Mouse (Mus musculus) neural tube, embryonic 10.5 days (tissue): Measurements from ENCODE around the gene Arfip1.
"Not testable (repeated sequence)": the region's sequence is repeated elsewhere in the genome, so short reads cannot be mapped to it uniquely, and the experiment has no call there.

Source experiments
- DNase-seq: peaks from one replicate; pipeline ENCODE4 v3.0.0-alpha.2; 2017; ENCODE audit warnings: low spot score; ENCODE audit errors: extremely low spot score

Gene Arfip1

DNA sequence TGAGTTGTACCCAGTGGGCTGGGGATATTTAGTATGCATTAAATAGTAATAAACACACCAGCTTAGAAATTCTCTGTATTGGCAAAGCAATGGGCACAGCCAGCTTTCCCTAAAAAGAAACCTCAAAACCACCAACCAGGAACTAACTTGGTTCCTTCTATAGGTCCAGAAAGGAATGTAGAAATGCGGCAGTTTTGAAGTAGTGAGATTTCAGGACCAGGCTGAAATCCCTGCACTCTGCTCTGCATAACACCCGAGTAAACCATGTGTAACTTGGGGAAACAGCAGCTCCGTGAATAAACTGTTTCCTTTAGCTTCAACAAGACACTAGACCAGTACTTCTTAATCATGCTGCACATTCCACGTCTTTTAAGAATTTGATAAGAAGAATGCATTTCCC, 1.7 kb downstream of the Arfip1 start:
- no peak for DNase-seq

DNA sequence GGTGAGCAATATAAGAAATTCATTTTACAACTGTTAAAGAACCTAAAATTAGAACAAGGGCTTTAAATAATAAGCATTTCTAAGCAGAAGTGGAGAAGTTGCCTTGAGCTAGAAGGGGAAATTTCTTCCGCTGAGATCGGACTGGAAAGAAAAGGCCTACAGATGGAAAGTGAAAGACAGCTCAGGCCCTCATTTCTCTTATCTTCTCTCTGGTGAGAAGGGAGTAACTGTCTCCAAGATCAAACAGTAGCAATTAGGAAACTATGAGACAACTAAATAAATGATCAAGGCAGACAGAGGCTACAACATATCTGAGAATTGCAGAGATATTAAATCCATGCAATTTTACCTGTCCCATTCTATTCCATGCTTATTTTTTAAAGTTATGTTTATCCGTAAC, 11.9 kb downstream of the Arfip1 start:
- no peak for DNase-seq

DNA sequence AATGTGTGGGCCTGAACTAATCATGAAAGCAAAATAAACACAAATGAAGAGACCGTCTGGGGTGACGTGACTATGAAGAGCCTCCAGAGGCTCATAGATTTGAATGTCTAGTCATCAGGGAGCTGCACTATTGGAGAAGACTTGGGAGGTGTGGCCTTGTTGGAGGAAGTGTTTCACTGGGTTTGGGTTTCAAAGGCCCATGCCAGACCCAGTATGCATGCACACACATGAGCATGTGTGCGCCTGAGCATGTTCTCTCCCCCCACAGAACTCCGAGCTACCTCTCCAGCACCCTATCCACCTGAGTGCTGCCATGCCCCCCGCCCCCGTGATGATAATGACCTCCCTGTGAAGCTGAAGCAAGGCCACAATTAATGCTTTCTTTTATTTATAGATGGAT, 12.8 kb downstream of the Arfip1 start:
- no peak for DNase-seq

DNA sequence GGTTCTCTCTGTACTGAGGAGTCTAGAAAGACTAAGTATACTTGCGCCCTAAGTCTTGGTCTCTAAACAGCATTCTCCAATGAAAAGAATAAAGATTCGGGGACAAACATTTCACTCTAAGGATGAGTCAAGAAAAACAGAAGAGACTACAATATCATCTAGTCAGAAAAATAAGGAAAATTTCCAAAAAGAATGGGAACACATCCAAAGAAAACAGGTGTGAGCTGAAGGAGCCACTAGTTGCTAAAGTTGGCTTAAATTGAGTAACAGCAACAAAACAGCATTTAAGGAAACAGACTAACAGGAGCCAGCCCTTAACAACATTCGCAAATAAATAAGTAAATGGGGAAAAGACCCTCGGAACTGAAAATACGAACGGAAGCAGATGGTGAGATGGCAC, 13.9 kb downstream of the Arfip1 start:
- no peak for DNase-seq

DNA sequence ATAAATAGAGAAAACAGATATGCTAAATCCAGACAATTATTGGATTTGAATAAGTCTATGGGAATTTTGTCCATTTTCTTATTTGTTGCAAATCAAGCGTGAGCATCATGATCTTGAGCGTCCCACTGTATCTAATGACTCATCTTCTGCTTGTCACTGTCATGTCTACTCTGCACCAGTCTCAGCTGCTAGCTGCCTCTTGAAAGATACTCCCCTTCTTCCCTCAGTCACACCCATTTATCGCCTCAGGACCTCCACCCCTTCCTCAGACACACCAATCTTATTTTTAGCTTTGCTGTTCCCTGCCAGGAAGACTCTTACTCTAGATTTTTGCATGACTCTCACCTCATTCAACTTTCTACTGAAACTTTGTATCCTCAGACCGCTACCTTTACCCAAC, 19.0 kb downstream of the Arfip1 start:
- no peak for DNase-seq

DNA sequence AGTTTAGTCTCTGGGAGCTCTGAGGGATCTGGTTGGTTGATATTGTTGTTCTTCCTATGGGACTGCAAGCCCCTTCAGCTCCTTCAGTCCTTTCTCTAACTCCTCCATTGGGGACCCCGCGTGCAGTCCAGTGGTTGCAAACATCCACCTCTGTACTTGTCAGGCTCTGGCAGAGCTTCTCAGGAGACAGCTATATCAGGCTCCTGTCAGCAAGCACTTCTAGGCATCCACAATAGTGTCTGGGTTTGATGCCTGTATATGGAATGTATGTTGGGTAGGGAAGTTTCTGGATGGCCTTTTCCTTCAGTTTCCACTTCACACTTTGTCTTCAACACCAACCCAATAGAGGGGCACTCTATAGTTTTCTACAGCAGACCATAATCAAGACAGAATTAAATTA, 19.5 kb downstream of the Arfip1 start:
- DNase-seq: not testable (repeated sequence)

DNA sequence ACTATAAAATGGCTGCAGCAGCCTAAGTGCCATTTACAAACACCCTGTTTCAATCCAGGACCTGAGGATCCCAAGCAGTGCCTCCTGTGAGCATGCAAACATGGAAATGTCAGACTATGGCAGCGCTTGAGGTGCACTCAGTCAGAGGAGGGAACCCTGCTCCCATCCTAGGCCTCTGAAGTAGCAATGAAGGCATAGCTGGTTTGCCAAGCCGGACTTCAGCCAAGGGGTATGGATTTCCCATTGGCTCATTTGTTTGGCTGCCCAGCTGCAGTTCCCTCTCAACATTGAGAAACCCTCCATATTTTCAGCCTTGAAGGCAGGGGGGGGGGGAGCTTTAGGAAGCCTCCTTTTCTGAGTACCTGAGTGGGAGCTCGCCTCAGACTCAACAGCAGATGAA, 24.1 kb downstream of the Arfip1 start:
- no peak for DNase-seq

DNA sequence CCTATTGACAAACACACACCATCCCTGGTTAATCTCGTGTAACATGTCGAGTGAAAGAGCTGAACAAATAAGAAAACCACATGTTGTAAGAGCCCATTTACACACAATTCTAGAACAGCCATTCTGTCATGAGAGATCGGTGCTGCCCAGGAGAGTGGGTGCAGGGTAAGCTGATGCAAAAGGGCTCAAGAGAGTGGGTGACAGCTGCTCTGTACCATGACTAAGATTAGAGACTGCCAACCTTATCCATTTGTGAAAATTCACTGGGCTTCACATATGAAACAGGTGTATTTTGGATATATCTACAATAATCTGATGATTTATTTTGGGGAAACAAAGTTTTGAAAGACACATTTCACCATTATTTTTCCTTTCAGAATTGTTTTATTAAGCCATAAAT, 26.6 kb downstream of the Arfip1 start:
- no peak for DNase-seq

DNA sequence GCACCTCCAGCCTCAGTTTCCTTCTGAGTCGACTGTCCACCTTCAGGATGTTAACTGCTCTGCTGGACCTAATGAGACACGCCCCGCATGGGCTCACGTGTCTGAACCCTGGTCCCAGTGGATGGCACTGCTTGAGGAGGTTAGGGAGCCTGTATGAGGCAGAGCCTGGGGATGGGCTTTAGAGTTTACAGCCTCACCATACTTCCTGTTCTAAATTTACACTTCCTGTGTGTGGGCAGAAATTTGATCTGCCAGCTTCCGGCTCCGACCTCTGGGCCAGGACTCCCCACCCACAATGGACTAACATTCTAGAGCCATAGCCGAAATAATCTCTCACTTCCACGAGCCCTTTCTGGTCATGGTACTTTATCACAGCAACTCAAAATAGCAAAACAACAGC, 35.2 kb downstream of the Arfip1 start:
- no peak for DNase-seq

DNA sequence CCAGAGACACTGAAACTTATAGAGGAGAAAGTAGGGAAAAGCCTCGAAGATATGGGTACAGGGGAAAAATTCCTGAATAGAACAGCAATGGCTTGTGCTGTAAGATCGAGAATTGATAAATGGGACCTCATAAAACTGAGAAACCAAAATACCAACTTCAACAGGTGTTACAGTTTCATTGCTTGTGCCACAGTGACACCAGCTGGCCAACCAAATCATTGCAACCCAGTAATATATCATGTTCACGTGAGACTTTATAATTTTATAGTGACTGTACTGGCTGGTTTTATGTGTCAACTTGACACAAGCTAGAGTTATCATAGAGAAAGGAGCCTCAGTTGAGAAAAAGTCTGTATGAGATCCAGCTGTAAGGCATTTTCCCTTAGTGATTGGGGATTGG, 40.0 kb downstream of the Arfip1 start:
- DNase-seq: peak; percentile 43

DNA sequence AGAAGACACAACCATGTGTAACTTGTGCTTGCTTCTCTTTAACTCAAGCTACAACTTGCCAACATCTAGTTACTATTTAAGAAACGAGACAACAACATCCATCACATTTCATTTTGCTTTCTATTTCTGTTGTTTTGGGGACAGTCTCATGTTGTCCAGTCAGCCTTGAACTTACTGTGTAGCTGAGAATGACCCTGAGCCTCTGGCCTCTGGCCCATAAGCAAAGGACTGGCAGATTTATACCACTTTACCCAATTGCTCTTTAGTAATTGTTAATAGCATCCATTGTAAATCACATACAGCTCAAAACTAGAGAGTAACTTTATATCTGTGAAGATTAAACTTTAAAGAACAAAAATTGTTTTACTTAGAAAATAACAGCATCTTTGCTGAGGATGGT, 40.5 kb downstream of the Arfip1 start:
- DNase-seq: no peak

DNA sequence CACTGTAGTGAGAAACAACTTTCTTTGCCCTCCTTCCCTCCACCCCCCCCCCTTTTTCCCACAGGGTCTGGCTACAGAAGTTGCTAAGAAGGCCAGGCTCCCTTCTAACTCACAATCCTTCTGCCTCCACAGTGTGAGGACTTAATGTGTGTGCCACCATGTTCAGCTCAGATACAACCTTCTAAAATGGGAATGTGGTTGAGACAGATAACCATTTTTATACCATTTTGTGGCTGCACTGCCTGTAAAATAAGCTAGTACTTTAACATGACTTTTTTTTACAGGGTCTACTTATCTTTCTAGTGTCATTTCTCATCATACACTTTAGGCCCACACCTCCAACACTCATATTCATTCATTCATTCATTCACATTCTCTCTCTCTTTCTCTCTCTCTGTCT, 41.8 kb downstream of the Arfip1 start:
- DNase-seq: no peak

DNA sequence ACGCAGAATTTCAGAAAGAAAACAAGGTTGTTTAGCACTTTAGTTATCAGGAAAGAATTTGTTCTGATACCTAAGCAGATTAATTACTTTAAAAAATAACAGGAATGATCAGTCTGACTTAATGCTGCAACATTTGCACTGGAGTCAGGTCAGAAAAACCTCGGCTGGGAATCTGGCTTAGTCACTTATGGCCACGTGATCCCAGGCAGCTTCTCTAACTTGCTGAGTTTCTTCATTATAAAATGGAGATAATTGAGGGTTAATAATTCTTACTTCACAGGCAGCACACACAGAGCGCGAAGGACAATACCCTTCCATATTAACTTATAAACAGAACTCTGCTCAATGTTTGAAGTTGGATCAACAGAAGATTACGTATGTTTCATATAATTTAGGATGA, 45.4 kb downstream of the Arfip1 start:
- no peak for DNase-seq

DNA sequence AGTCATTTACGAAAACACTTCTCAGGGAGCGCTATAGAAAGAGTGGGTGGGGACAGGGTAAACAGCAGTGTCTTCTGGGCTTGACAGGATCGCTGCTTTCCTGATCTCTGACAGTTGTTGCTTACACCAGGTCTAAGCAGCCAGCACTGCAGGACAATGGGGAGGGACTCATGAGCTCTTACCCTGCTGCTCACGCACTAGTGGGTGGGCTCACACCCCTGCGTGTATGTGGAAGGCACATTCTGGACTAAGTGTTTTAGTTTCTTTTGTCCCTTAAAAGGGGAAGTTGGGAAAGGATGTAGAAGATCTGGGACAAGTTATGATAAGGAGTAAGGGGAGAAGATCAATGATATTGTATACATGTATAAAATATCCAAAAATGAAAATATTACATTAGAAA, 49.2 kb downstream of the Arfip1 start:
- DNase-seq: no peak

DNA sequence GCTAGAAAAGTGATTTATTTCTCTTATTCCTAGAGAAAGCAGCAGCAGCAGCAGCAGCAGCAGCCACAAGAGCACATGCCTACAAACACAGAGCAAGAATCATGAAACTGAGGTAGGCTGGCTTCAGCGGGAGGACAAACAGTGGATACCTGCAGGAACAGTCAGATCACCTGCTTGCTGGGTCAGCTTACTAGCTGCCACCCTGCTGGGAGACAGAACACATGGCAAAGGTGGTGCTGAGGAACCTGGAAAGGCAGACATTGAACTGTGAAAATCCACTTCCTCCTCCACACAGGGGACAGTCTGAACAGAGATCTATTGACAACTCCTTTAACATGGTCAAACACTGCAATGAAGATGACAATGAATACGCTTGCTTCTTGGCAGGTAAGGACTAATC, 53.4 kb downstream of the Arfip1 start:
- no peak for DNase-seq

DNA sequence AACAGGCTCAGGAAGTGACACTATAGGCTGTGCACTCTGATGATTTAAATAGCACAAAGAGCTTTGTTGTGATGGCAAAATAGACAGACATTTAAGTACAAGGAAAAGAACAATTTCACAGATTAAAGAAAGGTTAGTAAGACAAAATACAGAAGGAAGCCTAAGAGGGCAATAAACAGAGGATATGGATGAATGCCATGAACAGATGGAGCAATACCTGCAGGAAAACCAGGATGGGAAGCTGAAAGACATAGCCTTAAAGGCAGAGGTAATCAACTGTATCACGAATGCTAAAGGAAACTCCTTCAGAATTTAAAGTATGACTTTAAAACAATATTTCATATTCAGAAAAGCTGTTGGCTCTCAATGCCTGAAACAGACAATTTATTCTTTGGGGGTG, 57.5 kb downstream of the Arfip1 start:
- DNase-seq: no peak

DNA sequence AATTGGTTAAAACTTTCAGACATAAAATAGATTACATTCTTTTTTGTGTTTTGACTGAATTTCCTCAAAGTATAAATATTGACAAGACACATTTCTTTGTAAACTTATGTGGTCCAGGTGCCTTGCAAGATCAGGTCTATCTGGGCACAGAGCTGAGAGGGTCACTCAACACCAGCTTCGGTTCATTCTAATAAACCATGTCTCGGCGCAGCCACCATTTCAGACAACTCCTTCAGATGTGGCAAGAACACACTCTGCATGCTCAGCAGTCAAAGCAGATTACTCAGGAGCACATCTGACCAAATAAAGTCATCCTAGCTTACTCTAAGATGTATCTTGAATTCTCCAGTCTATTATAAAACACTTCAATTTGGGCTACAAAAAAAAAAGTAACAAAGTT, 66.3 kb downstream of the Arfip1 start:
- DNase-seq: no peak

DNA sequence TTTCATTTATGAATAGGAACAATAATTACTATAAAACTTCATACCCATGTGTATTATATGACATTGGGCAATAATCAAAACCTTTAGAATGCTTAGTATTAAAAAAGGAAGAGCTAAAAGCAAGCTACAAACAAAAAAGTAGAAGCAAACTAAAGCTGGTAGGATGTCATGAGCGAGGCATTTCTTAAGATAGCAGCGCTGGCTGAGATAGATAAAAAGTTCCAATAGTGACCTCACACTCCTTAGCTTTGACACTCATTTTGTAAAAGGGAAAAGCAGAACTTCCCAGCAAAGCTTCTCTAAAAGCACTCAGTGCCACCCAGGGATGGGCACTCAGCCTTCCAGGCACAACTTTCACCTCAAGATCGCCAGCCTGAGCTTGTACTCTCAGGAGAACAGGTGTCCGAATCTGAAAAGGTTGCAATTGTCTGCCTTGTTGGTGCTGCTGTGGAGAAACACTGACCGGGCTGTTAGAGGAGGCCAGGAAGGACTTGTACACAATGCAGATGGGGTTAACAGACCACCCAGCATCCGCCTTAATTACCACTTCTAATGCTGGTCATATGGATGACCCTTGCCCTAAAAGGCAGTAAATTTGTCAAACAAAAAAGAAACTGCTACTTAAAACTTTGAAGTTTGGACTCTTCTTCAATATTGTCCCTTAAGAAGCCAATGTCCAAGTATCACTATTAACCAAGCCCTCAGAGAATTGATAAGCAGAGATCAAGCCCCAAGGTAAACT, 69.5 kb downstream of the Arfip1 start:
- DNase-seq: no peak

DNA sequence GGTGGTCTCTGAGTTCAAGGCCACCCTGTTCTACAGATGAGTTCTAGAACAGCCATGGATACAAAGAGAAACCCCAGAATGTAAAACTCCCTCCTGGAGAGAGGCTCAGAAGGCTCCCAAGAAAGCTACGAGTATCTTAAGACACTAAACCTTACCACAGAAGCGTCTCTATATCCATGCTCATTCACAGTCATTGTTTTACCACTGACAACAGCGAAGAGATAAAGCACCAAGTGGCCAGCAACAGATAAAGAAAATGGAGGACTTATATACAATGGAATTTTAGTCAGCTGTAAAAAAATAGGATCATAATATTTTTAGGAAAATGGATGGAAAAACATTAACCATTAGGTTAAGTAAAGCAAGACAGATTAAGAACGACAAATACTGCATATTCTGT, 77.2 kb downstream of the Arfip1 start:
- no peak for DNase-seq

DNA sequence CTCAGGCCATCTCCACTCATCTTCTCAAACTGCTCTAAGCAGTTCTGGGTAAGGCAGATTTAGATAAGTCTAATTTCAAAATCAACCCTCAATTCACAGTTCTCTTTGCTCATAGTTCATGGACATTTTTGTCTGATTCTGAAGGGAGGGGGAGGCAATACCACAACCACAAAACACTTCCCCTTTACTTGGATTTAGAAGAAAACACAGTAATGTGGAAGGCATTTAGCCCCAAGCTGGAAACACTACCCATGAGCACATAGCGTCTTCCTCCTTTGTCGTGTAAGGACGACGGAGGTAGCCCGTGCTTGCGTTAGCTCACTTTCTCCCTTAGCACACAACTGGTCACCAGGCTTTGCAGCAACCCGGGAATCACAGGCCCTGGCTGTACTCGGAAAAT, 78.1 kb downstream of the Arfip1 start:
- DNase-seq: no peak

DNA sequence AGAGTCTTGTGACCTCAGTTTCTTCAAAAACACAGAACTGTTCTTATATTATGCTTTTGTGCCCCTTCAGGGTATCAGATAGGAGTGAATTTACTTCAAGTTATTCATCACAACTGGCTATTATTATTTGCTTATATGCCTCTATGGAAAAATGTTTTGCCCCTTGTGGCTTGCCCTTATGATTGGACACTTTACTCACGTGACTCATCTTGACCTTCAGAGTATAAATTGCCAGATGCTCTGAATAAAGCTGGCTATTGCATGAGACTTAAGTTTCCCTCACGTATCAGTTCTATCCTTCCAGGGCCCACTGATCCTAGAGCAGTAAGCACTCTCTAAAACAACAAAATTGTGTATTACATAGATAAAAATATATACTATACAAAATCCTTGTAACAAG, 80.3 kb downstream of the Arfip1 start:
- DNase-seq: no peak

DNA sequence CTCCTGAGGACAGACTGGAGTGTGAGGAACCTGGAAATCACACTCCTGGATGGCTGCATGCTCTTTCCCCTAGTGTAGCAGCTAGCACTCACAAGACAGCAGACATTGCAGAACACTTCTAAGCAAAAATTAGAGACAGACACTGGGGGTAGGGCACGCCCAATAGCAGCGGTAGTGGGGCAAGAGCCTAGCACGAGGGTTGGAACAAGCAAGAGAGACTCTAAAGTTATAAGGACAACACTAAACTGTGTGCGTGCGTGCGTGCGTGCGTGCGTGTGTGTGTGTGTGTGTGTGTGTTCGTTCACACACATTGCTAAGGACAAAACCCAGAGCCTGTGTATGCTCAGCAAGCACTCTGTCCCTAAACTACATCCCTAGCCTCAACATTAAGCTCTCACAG, 81.9 kb downstream of the Arfip1 start:
- DNase-seq: no peak

DNA sequence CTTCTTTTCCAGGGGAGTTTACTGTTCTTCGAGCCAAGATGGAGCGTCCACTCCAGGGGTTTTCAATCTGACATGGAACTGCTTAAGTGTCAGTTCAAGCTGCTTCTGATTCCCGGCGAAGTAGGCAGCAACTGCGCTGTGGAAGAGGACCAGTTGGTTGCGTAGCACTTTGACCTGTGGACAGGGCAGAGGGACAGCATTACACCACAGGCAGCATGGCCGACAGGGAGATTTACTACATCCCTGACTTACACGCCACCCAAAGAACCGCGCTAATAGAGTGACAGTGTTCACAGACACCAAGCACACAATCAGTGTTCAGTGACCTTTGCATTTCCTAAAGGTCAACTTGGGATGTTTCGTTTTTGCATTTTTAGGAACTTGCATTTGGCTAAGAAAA, 84.7 kb downstream of the Arfip1 start:
- DNase-seq: no peak

DNA sequence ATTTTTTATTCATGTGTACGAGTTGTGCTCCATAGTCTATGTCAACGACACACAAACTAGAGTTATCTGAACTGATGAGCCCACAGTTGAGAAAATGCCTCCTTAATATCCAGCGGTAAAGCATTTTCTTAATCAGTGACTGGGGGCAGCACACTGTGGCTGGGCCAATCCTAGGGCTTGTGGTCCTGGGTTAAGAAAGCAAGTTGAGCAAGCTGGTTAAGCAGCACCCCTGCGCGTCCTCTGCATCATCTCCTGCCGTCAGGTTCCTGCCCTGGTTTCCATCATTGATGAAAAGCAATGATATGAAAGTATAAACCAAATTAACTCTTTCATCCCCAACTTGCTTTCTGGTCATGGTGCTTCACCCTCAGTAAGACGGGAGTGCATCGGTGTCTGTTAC, 89.8 kb downstream of the Arfip1 start:
- no peak for DNase-seq
